Mouse (Mus musculus) R1 (cell line): ENCODE measurements at regions not wholly inside any gene's neighbourhood (a gene's known extent, or its start where the extent isn't known, plus 50 kb on each side); places are given as distances from the start of the nearest gene placed in this dataset.

Experiments
- DNase-seq: peaks from one replicate; pipeline ENCODE4 v3.0.0-alpha.2; 2018; ENCODE audit warnings: low read depth, low spot score

DNA sequence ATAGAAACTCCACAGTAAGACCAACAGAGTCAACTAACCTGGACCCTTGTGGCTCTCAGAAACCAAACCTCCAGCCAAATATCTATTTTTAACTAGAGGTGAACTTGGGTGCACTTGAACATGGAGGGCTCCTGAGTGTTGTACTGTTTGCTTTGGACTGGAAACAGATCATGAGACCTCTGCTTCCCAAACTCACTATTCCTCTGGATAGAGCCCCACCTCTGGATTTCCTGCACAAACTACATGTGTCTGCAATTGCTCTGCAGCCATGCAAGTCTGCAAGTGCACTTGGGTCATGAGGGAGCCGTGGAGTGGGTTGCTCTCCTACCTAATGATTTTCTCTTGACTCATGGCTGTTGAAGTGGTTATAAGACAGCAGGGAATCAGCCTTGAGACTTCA, 759.9 kb upstream of the Fam160b2 start:
- no peak for DNase-seq

DNA sequence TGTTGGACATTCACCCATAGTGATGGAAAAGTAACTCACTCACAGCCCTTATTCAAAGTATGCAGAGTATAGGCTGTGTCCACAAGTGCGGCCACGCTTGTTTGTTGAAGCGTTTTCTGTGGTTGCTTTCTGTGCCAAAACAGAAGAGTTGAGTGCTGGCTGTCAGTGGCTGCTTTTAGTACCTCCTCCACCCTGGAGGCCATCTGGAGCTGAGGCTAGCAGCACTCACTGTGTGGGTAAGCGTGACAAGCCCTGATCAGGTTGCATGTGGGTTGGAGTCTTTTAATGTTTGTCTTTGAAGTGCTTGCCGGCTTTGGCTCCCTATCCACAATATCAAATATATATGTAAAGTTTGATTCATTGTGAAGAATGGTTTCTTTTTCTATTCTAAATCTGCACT, 738.6 kb upstream of the Fam160b2 start:
- DNase-seq = no peak

DNA sequence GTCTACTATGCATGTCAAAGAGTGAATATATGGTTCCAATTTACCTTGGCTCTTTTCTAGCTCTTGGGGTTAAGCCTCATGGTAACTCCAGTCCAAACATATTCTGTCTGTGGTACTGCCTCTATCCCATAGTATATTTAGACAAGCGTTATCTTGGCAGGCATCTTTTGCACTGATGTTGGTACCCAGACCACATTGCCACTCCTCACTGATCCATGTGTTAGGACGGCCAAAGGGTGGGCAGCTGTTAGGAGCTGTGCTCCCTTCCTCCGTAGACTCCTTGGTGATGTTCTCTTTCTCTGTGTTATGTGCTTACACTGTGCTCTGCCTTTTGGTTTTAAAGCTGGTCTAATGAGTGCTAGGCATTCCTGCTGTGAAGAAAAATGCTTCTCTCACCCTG, 737.3 kb upstream of the Fam160b2 start:
- DNase-seq = no peak

DNA sequence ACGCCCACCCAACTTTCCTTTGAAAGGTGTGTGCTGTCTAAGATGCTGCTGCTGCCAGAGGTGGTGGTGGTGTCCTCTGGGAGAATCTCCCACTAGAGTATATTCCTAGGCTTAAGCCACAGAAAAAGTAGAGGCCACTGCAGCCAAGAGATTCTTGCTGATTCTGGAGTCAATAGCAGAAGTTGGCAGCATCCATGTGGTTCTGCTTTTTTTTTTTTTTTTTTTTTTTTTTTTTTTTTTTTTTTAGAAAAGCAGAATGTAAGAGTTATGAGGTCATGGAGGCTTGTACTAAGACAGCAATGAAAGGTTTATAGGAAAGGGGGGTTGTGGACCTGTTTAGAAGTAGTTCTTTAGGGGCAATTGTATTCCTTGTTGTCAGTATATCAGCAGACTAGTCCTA, 734.4 kb upstream of the Fam160b2 start:
- DNase-seq = no peak

DNA sequence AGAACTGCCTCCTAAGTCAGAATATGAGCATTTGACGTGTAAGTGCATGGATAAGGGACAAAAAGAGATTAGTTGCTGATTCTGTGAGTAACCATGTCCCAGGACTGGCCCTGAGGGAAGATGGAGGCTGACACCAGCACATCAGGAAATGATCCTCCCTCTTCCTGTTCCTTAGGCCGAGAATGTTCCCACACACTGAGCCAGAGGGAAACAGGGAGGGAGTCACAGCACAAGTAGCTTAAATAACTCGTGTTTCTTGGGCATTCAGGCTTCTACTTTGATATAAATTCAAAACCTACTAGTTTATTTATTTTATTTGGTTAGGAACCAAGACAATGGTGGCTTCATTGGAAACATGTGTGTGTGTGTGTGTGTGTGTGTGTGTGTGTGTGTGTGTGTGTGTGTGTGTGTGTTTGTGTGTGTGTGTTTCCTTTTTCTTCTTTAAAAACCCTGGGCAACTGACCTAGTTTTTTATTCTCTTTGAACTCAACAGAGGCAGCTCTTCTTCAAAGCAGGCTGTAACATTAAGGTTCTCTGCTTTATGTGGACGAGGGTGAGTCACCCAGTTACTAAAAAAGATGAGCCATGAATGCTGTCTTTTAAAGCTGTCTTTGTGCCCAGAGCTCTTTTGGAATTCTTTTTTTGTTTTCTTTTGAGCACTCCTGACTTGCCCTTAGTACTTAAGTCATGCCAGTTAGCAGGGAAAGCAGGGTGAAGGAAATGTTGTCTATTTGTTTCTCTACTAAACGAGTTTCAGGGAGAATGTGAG, 730.4 kb upstream of the Fam160b2 start:
- DNase-seq = no peak

DNA sequence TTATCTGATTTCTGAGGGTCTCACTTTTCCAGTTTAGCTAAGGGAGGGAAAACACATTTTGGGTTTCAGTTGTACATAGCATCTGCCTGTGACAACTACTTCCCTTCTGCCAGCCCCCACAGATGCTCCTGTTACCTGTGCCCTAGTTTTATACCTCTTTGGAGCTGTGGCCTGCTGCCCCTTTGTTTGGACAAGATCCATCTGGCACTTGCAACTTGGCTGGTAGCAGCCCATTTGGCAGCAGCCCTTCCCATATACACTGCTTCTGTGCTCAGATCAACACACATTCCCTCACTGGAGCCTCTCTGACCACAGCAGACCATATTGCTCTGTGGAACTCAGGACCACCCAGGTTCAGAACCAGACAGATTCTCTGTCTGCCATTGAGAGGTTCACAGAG, 728.0 kb upstream of the Fam160b2 start:
- DNase-seq = no peak

DNA sequence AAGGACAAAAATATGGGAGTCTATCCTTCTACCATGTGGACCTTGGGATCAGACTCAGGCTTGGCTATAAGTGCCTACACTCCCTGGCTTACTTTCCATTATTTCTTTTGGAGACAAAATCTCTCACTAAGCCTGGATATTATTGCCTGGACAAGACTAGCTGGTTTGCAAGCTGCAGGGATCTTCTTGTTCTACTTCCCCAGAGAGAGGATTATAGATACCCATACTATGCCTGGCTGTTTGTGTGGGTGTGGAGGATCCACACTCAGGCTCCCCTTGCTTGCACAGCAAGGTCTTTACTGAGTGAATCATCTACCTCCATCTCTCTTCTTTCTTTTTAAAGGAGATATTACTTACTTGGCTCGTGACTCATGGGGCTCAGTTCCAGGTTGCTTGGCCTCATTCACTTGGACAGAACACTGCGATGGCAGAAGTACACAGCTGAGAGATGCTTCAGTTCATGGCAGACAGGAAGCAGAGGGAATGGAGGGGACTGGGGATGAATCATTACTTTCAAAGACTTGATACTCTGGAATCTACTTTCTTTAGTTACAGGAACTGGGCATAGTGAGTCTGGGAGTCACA, 727.0 kb upstream of the Fam160b2 start:
- DNase-seq = no peak

DNA sequence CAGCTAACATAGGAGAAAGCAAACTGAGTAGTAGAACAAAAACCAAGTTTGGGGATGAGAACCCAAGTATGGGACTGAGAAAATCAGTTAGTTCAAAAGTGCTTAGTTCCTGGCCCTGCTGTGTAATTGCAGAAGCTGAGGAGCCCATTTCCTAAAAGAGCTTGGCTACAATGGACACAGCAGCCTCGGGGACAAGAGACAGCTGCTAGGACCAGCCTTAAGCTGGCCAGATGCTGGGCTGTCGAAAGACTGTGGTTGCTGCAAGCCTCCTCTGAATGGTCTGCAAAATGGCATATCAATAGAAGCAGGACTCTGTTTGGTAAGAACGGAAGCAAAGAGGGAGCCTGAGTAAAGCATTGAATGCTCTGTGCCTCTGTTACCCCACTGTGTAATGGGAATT, 715.6 kb upstream of the Fam160b2 start:
- no peak for DNase-seq

DNA sequence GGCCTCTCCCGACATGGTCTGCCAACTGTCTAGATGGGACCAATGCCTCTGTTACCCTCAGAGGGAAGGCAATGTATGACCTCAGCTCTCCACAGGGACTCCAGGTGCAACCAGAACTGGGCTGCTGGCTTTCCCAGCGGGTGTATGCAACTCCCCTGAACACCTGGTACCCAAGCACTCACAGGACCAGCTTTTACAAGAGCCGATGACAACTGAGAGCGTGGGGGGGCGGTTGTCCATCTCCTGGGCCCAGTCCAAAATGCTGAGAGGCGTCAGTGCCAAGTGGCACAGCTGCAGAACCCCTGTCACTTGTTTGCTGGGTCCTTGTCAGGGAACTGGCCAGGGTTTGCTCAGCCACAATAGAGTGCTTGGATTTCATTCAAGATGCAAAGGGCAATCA, 700.1 kb upstream of the Fam160b2 start:
- DNase-seq = no peak

DNA sequence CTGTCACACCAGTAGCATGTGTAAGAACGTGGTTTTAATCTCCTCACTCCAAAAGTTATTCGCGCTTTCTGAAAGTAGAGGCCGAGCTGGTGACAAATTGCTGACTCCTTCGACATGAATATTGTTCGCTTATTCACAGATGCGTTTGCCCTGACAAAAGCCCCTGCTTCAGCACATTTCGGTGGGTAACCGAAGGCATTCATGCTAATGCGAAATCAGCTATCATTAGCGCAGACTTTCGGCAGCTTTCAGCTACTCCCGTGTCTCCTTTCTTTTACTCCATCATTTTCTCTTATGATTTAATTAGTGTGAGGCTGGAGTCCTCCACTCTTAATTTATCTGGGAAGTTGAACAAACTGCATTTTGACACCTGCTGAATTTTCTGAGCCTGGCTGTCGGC, 681.9 kb upstream of the Fam160b2 start:
- no peak for DNase-seq

DNA sequence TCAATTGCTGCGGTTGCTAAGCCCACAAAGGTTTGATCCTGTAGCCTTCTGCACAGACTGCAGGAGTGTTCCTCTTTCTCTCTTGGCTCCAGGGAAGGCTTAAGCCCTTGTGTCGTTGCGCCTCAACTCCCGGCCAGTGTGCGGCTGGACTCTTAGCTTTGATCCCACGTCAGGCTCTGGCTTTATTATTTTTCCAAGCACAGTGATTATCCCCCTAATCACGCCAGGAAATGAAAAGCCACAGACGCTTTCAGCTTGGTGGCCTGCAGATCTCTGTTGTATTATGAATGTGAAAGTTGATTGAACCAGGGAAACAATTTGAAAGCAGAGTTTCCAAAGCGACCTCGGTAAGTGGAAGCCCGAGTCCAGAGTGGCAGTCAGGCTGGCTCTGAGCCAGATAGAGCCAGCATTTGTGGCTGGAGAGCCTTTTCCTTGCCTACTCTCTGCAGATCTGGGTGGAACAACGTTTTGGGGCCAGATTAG, 676.7 kb upstream of the Fam160b2 start:
- DNase-seq = no peak

DNA sequence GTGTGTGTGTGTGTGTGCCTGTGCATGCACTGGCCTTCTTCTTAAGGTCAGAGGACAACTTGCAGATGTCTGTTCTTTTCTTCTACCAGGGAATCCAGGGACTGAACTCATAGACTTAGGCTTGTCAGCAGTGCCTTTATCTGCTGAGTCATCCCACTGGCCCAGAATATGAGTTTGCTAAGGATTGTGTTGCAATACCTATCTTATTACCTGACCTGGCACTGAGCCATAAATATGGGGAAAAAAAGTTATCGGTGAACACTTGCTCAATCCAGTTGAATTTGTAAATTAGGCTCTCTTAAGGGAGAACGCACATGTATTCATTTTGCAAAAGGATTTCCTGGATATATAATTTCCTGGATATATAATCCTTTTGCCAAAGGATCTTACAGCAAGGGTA, 672.8 kb upstream of the Fam160b2 start:
- DNase-seq = no peak

DNA sequence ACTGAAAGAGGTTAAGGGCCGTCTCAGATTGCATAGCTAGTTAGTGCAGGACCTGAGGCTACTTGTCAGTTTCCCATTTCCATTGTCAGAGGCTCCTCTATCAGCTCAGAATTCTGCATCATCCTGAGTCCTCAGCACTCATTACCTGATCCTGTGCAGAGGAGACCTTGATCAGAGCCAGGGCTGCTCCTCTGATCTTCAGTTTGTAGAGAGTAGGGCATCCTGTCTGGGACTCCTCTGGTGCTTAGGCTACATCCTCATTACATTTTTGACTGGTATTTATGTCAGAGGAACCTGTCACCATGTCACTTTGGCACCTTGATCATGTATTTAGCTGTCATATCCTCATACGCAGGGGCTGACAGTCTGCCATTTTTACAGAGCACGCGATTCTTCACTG, 658.0 kb upstream of the Fam160b2 start:
- no peak for DNase-seq

DNA sequence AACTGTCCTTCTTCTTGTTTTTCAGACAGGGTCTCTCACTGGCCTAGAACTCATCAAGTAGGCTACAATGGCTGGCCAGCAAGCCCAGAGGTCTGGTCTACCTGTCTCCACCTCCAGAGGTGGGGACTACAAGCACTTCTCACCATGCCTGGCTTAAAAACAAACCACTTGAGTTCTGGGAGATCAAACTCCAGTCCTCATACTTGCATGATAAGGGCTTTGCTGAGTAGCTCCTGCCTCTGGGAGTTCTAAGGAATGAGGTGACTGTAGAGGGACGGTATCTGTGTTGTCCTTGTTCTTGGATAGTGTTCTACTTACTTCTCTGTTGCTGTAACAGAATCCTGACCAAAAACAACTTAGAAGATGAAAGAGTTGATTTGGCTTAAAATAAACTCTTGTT, 654.6 kb upstream of the Fam160b2 start:
- DNase-seq = no peak

DNA sequence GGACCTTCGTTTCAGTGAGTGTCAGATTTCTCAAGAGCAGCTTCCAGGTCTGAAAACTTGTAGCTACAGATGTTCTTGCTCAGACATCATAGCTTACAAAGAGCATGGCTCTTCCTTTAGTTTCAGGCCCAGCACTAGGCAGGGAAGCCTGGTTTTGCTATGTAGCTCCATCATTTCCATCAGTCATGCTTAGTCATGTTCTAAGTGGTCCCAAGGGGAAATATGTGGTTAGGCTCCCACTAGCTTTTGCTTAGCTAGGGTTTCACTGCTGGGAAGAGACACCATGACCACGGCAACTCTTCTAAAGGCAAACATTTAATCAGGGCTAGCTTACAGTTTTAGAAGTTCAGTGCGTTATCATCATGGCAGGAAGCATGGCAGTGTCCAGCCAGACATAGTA, 652.5 kb upstream of the Fam160b2 start:
- no peak for DNase-seq

DNA sequence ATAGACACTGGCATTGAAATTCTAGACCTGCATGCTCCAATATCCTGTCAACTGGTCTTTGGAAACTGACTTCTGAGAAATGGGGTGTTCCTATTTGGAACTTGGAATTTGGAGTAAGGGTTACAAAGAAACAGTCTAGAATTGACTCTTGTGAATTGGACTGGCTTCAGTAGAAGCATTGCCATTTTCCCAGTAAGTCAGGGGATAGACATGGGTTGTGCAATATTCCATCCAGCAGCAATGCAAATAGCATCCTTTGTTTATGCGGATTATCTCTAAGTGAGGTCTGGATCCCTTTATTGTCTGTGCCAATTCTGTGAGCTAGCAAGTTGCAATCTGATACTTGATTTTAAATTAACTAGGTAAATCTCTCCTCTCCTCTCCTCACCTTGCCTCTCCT, 651.5 kb upstream of the Fam160b2 start:
- no peak for DNase-seq

DNA sequence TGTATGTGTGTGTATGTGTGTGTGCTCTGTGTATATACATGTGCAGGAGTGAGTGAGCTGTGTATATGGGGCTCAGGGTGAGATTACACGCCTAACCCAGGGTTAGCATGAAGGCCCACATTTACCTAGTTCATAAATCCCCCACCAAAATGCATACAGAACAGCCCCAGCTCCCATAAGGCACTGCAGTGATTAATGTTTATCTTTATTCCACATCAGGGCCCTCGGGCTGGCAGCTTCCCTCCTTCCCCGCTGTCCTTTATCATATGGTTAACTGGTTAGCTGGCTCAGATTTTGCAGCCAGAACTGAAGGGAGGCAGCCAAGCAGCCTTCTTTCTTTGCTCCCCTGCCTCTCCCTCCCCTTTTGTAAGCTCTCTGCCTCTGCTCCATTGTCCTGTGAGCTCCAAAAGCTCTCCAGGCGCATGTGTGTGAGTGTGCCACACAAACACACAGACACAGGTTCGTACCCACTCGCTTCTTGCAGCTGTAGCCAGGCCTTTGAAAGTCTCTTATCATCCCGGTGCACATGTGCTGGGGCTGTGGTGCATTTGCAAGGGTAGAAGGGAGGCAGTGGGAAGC, 649.8 kb upstream of the Fam160b2 start:
- no peak for DNase-seq

DNA sequence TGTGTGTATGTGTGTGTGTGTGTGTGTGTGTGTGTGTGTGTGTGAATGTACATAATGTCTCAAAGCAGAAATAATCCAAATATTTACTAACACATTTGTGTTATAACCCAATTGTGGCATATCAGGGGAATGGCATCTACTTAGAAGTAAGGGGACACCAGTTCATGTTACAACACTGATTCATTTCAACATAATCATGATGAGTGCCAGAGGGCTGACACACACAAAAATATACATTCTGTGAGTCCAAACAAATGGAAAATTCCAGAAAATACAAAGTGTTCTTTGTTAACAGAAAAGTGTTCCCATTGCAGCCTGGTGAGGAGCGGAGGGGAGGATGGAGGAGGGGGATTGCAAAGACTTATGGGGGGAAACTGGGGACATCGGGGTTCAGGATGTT, 648.9 kb upstream of the Fam160b2 start:
- DNase-seq = no peak

DNA sequence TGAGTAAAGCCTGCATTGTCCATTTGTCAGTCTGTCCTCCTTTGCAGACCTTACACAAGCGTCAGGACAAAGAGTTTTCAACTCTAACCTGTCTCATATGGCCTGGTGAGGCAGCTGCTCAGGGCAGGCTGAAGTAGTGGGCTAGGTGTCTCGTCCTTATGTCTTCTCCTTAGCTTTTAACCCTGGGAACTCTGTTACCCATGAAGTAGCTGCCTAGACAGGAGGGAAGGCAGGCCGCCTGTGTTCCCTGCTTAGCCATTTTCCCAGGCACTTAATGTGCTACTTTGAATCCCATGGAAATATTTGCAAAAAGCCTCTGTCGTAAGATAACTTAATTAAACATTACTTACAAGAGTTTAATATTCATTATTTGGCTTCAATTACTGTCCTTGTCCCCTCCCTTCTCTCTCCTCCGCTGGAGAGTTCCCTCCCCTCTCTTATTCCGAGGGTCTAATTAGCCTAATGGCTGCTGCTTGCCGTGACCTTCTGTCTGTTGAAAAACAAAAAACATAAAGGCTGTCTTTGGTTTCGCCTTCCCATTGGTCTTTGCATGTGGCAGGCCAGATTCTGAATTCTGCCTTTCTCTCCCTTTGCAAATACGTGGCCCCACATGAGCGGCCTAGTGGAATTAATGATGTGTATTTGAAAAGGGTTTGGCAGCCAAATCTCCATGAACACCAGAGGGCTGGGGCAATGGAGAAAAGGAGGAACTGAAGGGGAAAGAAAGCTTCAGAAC, 642.2 kb upstream of the Fam160b2 start:
- DNase-seq = no peak

DNA sequence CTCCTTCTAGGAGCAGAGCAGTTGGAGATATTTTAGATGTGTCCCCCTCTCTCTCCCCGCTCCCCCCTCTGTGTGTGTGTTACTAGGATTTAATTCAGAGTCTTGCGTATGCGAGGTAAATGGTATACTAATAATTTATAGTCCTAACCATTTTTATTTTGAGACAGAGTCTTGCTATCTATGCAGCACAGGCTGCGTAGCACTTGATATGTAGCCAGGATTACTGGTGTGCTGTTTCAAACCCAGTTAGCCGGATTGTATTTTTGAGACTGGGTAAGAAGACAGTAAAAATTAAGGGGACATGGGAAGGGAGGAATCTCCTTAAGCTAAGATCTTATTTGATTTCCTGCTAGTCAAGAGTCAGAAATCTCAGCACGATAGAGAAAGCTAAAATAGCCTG, 636.6 kb upstream of the Fam160b2 start:
- no peak for DNase-seq

DNA sequence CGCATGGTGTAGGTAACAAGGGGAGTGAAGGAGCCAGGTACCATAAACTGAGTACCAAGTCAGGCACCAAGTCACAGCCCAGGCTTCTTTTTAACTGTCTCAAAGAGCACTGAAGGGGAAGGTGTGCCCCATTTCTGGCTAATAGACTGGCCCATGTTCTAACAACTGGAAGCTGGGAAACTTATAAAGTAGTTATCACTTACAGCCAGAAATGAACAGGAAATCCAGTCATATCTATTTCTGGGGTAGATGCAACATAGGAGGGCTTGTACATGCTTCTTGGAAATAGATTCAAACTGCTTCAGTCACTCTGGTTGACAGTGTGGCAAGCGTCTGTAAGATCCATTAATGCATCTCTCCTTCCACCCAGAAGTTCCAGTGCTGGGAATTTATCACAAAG, 635.3 kb upstream of the Fam160b2 start:
- DNase-seq = no peak

DNA sequence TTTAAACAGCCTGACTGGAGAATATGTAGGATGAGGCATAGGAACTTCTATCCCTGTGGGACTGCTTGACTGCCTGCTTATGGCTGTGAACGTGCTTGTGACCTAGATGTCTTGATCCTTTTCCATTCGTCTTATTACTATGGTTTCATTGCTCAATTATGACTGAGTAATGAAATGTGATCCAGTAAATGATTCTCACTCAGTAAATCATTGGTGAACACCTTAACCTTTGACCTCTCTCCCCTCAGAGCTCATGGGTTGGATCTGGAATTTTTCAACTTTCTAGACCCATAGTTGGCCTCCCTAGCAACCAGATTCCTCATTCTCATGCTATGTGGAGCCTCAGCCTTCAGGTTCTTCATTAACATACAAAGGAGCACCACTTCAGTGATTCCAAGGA, 634.6 kb upstream of the Fam160b2 start:
- DNase-seq = no peak
